Mouse (Mus musculus) liver, embryonic 11.5 days (tissue): ENCODE results near the gene Sirt4. TPM values are rescaled to one million over a fixed set of nuclear protein-coding genes. Genes with fewer than 3 reads are reported as not detected.
"Not testable (repeated sequence)": the region's sequence is repeated elsewhere in the genome, so short reads cannot be mapped to it uniquely, and the experiment has no call there.

Experiments used
- ATAC-seq: fragments of 200-750 bp; cut with Nextera tagmentation; replicated peaks from 2 replicates; pipeline ENCODE4 v1.8.0; 2017; ENCODE audit warnings: moderate number of reproducible peaks, mild to moderate bottlenecking, moderate TSS enrichment, moderate library complexity; ENCODE audit not compliant: low FRiP score
- DNase-seq: peaks from one replicate; pipeline ENCODE4 v3.0.0-alpha.2; 2017; ENCODE audit warnings: low spot score
- H3K27ac ChIP-seq: fragments of 300-500 bp; sonication (generic); 2 replicates; pipeline ENCODE4 v1.5.1; 2014; ENCODE audit warnings: mild to moderate bottlenecking, low read depth, low read length, control low read depth
- H3K27me3 ChIP-seq: fragments of 300-500 bp; sonication (generic); replicated peaks from 2 replicates; pipeline ENCODE4 v1.6.1; 2014; ENCODE audit warnings: low read length, mixed read lengths; ENCODE audit not compliant: control insufficient read depth, insufficient read depth
- H3K36me3 ChIP-seq: fragments of 300-500 bp; sonication (generic); 2 replicates; pipeline ENCODE4 v1.6.1; 2014; ENCODE audit warnings: mild to moderate bottlenecking, low read length, moderate library complexity, mixed read lengths; ENCODE audit not compliant: control insufficient read depth, insufficient read depth
- H3K4me1 ChIP-seq: fragments of 300-500 bp; sonication (generic); replicated peaks from 2 replicates; pipeline ENCODE4 v1.6.1; 2014; ENCODE audit warnings: low read length, mixed read lengths; ENCODE audit not compliant: control insufficient read depth, insufficient read depth
- H3K4me2 ChIP-seq: fragments of 300-500 bp; sonication (generic); 2 replicates; pipeline ENCODE4 v1.6.1; 2014; ENCODE audit warnings: mild to moderate bottlenecking, control low read depth, moderate library complexity
- H3K4me3 ChIP-seq: fragments of 300-500 bp; sonication (generic); 2 replicates; pipeline ENCODE4 v1.5.1; 2014; ENCODE audit warnings: low read depth, low read length, control low read depth
- H3K9ac ChIP-seq: fragments of 300-500 bp; sonication (generic); 2 replicates; pipeline ENCODE4 v1.6.1; 2014; ENCODE audit warnings: low read depth, low read length, control low read depth
- H3K9me3 ChIP-seq: fragments of 300-500 bp; sonication (generic); 2 replicates; pipeline ENCODE4 v1.6.1; 2016; ENCODE audit warnings: low read length, inconsistent platforms, mixed read lengths; ENCODE audit not compliant: control insufficient read depth
- WGBS: fragments of 180-500 bp; shearing (Covaris S2); extraction: QIAGEN DNeasy Blood & Tissue Kit; methylation state at CpG from one replicate; pipeline ENCODE4 v1.1.7; 2014; 5-methylcytosine and 5-hydroxymethylcytosine counted together
- polyA plus RNA-seq: library from polyadenylated mRNA; unstranded; fragments of >200 nt; fragmentation: Nextera tagmentation; extraction: Ambion mirVana; gene quantifications from 2 replicates; pipeline ENCODE4 v1.2.1, GENCODE M21; 2014

The Sirt4 gene
- polyA plus RNA-seq, 1 experiment from 2014 or later, result 14.8 TPM

DNA sequence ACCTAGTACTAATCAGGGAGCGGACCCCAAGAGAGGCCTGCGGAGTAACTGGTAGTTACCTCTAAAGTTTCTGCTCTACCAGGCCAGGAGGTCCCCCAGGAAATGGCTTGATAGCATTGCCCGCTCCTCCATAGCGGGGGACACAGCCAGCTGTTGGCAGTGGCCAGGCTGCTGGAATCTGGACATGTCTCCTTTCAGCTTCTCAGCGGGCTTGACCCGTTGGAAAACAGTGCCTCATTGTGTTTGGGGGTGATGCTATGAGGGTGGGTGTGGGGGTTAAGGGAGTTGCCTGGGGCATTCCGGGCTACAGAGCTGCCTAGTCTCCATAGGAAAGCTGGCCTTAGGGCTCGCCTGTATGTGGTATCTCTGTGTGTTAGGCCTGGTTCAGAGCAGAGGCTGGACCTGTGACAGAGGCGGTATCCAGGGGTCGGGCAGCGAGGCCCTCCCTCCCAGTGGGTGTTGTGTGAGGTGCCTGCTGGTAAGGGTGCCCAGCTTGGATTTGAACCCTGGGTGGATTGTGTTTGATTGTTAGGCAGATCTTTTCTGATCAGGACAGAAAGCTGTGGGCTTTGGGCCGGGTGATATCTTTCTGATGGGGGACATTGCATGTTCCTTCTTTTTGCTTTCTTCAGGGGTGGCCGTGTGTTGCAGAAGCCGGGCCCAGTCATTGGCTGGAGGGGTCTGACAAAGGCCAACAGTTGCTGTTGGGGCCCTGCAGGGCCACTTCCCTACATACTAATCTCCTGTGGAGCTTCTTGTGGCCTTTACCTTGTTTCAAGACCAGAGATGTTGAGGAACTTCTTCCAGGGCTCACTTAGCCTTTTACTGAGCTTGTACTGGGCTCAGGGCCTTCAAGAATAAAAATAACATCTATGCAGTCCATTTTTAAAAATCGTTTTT, 25.5 kb upstream of the Sirt4 start:
- Histone ChIP-seq H3K9me3 (no peaks in the 10 kb centered on the region), H3K27ac (peak overlapping the region; percentile 13), H3K27me3 (no peaks in the 10 kb centered on the region), H3K9ac (peak overlapping the region; percentile 26), H3K4me3 (no peak overlapping the region), H3K36me3 (no peaks in the 10 kb centered on the region), H3K4me2 (peak overlapping the region; percentile 94), H3K4me1 (peaks cover 44% of the 10 kb centered on the region)
- no peak for ATAC-seq
- WGBS, result 62% methylated on average over 15 of the region's 15 CpGs
- DNase-seq, result no peak

DNA sequence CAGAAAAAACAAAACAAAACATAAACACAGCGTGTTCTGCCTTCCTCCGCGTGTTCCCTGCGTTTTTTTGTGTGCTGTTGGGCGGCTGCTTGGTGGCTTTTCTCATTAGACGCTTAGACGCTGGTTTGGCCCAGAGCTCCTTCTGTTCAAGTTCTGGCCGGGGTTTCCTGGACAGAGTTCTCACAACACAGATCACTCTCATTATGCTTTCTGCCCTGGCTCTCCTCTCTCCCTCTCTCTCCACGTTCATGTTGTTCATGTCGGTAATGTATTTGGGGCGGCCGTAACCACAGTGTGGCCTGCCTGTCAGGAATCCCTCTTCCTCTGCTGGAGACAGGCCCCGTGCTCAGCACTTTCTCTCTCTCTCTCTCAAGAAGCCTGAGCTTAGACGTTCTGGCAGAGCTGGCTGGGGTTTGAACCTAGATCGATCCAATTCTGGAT, 24.8 kb upstream of the Sirt4 start:
- Histone ChIP-seq H3K9me3 (no peaks in the 10 kb centered on the region), H3K4me2 (peak overlapping the region; percentile 94), H3K4me1 (peaks cover 37% of the 10 kb centered on the region), H3K27me3 (no peaks in the 10 kb centered on the region), H3K36me3 (no peaks in the 10 kb centered on the region), H3K27ac (peak overlapping the region; percentile 13; the same call in 1 of the 2 replicates), H3K4me3 (peak overlapping the region; percentile 91; the same call in 1 of the 2 replicates), H3K9ac (peak overlapping the region; percentile 25)
- WGBS, result 40% methylated on average over 15 of the region's 15 CpGs
- ATAC-seq, result no peak
- no peak for DNase-seq

DNA sequence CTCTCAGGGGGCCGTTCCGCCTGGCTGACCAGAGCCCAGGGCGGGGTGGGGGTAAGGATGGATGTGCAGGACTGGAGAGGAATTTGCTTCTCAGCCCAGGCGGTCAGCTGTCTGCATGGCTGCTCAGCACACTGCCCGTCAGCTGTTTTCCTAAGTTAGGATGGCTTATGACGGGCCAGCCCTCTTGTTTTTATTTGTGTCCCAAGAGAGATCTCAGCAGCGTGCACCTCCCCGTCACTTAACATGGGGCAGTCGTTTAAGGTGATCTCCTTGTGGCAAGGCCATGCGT, 24.3 kb upstream of the Sirt4 start:
- DNase-seq (no peak), ATAC-seq (no peak)
- Histone ChIP-seq H3K36me3 (no peaks in the 10 kb centered on the region), H3K9me3 (no peaks in the 10 kb centered on the region), H3K27ac (no peak overlapping the region), H3K4me1 (peaks cover 34% of the 10 kb centered on the region), H3K9ac (peak overlapping the region; percentile 87; the same call in 1 of the 2 replicates), H3K4me2 (peak overlapping the region; percentile 94), H3K27me3 (no peaks in the 10 kb centered on the region), H3K4me3 (peak overlapping the region; percentile 91)
- WGBS, result 45% methylated on average over 10 of the region's 10 CpGs

DNA sequence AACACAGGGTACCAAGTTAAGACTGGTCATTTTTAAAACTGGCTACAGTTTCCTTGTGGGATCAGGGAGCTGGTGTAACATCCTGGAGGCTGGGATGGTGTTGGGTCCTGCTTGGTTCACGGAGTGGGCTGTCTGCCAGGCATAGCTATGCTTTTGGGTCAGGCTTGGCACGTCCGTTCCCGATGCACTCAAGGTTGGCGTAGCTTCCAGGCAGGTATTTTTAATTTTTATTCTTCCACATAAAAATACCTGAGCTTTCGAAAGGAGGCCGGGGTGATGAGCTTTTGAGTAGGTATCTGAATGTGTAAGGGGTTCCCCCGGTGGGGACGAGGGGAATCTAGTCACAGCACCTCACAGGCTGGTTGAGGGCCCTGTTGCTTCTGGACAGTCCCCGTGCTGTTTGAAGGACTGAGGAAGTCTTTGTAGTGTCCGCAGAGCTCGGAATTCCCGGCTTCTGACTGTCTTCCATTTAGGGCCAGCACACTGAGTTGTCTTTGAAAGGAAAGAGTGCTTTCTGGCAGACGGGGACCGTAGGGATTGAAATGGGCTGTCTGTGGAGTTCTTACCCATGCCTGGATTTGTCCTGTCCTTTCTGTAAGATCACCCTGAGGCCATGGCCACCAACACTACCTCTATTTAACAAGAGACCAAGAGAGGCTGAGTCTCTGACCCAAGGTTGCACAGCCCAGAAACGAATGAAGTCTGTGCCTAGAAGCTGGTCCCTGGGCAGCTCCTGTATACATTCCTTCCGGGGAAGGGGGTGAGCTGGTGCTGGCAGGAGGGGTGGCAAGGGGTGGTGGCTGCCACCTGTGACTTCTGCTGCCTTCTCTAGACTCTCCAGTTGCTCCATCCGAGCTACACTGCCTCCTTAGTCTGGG, 23.7 kb upstream of the Sirt4 start:
- no peaks in the 10 kb centered on the region for H3K36me3 ChIP-seq
- peaks cover 33% of the 10 kb centered on the region for H3K4me1 ChIP-seq
- H3K9me3 ChIP-seq, result no peaks in the 10 kb centered on the region
- H3K27me3 ChIP-seq, result no peaks in the 10 kb centered on the region
- ATAC-seq (no peak), DNase-seq (no peak)
- 56% methylated on average over 18 of the region's 18 CpGs for WGBS
- H3K4me2 ChIP-seq, result peak overlapping the region; percentile 94
- H3K27ac ChIP-seq, result no peak overlapping the region
- peak overlapping the region; percentile 87 for H3K9ac ChIP-seq
- peak overlapping the region; percentile 91 for H3K4me3 ChIP-seq

DNA sequence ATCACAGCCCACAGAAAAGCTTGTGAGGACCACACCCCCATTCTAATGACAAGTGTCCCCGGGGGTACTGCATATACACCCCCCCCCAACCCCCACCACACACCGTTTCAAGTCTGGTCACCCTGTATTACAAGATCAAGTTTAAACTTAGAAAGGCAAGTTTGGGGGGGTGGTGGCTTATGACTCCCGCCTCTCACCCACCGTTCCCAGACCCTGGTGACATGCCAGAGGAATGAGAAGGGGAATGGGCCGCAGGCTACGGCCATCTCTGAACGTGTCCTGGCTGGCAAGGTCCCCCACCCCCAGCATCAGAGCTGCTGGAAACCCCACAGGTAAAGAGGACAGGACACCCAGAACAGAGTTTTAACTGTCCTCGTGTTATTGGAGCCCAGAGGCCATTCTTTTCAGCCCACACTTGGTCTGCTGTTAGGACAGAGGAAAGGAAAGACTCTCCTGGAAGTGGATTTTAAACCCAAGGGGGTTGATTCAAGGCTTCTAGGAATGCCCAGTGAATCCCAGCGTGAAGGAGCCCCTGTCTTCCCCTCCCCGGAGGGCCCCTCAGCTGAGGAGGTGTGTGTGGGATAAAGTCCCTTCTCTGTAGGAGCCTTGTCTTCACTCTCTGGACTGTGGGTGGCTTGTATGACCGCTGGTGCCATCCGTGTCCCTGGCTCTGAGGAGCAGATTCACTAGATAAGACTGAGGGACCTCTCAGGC, 22.9 kb upstream of the Sirt4 start:
- H3K4me2 ChIP-seq, result peak overlapping the region; percentile 94
- H3K9me3 ChIP-seq, result no peaks in the 10 kb centered on the region
- H3K9ac ChIP-seq, result peak overlapping the region; percentile 87
- 19% methylated on average over 12 of the region's 12 CpGs for WGBS
- no peaks in the 10 kb centered on the region for H3K27me3 ChIP-seq
- ATAC-seq (no peak), DNase-seq (no peak)
- no peaks in the 10 kb centered on the region for H3K36me3 ChIP-seq
- peak overlapping the region; percentile 91 for H3K4me3 ChIP-seq
- no peak overlapping the region for H3K27ac ChIP-seq
- H3K4me1 ChIP-seq, result peaks cover 33% of the 10 kb centered on the region

DNA sequence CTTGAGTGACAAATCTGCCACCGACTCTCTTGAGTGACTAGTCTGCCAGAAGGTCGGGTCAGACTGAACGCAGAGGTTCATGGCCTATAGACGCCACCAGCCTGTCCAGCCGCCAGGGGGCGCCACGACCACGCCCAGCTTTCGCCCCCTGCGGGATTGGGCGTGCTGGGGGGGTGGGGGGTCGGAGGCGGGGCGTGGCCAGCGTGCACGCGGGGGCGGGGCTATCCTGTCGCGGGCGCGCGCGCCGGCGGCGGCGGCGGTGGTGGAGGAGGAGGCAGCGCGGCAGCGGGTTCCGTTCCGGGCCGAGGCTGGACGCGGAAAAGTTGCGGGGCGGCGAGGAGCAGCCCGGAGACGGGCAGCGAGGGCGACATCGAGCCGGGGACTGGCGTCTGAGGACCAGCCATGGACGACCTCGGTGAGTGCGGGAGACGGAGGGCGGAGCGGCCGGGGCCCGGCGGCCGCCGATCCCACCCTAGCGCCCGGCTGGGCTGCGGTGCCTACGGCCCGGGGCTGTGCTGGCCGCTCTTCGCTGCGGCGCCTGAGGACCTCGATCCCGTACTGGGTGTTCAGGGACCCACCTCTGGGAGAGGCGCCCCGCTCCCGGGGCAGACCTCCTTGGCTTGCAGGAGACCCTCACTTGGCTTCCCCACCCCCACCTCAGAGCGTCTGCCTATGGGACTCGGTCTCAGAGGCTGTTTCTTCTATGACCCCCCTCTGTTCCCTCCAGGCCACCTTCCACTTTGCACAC, 22.1 kb upstream of the Sirt4 start, which contains the start of gene Pxn:
Gene Pxn (plus strand): TSS at position 223 of the 748 bp plus-strand sequence.
- under 1% methylated on average over 72 of the region's 74 CpGs for WGBS
- no peaks in the 10 kb centered on the region for H3K9me3 ChIP-seq
- peak within 1 kb of the TSS; percentile 91 for H3K4me3 ChIP-seq
- H3K27me3 ChIP-seq, result no peaks in the 10 kb centered on the region
- peak within 1 kb of the TSS; percentile 94 for H3K4me2 ChIP-seq
- no peaks in the 10 kb centered on the region for H3K36me3 ChIP-seq
- peaks cover 33% of the 10 kb centered on the region for H3K4me1 ChIP-seq
- DNase-seq, result peak; percentile 96
- ATAC-seq, result peak; percentile 88
- peak within 1 kb of the TSS; percentile 59 for H3K27ac ChIP-seq
- H3K9ac ChIP-seq, result peak within 1 kb of the TSS; percentile 87

DNA sequence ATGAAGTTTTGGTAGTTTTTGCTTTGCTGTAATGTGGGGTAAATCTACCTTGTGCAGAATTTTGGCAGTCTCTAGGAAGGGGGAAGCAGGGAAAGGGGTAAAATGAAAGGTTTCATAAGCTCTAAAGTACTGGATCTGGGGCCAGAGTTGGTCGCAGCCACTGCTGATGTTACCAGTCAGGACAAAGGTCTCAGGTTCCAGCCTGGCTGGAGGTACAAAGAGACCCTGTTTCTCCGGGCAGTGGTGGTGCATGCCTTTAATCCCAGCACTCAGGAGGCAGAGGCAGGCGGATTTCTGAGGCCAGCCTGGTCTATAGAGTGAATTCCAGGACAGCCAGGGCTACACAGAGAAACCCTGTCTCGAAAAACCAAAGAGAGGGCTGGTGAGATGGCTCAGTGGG, 21.1 kb upstream of the Sirt4 start:
- DNase-seq, H3K9ac ChIP-seq, H3K27ac ChIP-seq, ATAC-seq, H3K36me3 ChIP-seq, H3K9me3 ChIP-seq, H3K4me2 ChIP-seq, H3K4me3 ChIP-seq, H3K27me3 ChIP-seq: not testable (repeated sequence)
- peaks cover 33% of the 10 kb centered on the region for H3K4me1 ChIP-seq
- 75% methylated on average over 4 of the region's 4 CpGs for WGBS

DNA sequence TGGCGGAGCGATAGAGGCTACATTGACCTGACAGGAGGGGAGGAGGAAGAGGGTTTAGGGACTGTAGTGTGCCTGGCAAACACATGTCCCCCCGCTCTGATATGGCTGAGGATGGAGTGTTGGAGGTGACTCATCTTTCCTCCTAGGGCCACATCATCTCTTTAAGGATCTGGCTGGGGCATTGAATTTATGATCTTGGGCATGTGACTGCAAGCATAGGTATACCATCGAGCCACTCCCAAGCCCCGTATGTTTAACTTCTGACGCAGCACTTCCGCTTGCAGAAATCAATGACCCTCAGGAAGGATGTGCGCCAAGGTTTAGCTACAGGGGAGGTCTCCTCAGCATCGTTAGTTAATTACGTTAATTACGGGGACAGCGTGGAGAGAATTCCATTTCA, 18.5 kb upstream of the Sirt4 start:
- no peak for ATAC-seq
- Histone ChIP-seq H3K9me3 (no peaks in the 10 kb centered on the region), H3K4me1 (peaks cover 9% of the 10 kb centered on the region), H3K4me2 (no peak overlapping the region), H3K36me3 (no peaks in the 10 kb centered on the region), H3K9ac (no peak overlapping the region), H3K4me3 (no peak overlapping the region), H3K27me3 (no peaks in the 10 kb centered on the region), H3K27ac (no peak overlapping the region)
- no peak for DNase-seq
- WGBS, result 57% methylated on average over 12 of the region's 12 CpGs
